Mouse (Mus musculus): ENCODE results near the gene Gm7347.
"Not testable (repeated sequence)": the region's sequence is repeated elsewhere in the genome, so short reads cannot be mapped to it uniquely, and the experiment has no call there.

GRCm38 (mm10) chr5:26105262-26105661 lies 46.9 kb upstream of the Gm7347 start, which contains the start of gene 5031410I06Rik:
- not testable (repeated sequence) for TF ChIP-seq NANOG (IDR thresholded peaks at IDR 0.05; ENCODE audit: borderline replicate concordance, low read length); CTCF (conservative IDR thresholded peaks at IDR 0.05; ENCODE audit: low read length)

All from E14TG2a.4 (cell line).